Mouse (Mus musculus) lung, embryonic 14.5 days (tissue): ENCODE results near the gene Grik4. TPM values are rescaled to one million over a fixed set of nuclear protein-coding genes. Genes with fewer than 3 reads are reported as not detected.

Experiments used
- ATAC-seq: fragments of 200-750 bp; cut with Nextera tagmentation; 2 replicates; pipeline ENCODE4 v1.8.0; 2017; ENCODE audit warnings: mild to moderate bottlenecking, moderate TSS enrichment, moderate library complexity; ENCODE audit not compliant: insufficient read depth
- DNase-seq: peaks from one replicate; pipeline ENCODE4 v3.0.0-alpha.2; 2015
- H3K27ac ChIP-seq: fragments of 300-500 bp; sonication (generic); 2 replicates; pipeline ENCODE4 v1.5.1; 2014; ENCODE audit warnings: low read depth, mild to moderate bottlenecking, moderate library complexity
- H3K27me3 ChIP-seq: fragments of 300-500 bp; sonication (generic); 2 replicates; pipeline ENCODE4 v1.6.1; 2014; ENCODE audit warnings: low read length, control low read depth; ENCODE audit not compliant: insufficient read depth
- H3K36me3 ChIP-seq: fragments of 300-500 bp; sonication (generic); 2 replicates; pipeline ENCODE4 v1.6.1; 2014; ENCODE audit warnings: control low read depth; ENCODE audit not compliant: insufficient read depth
- H3K4me1 ChIP-seq: fragments of 300-500 bp; sonication (generic); 2 replicates; pipeline ENCODE4 v1.6.1; 2014; ENCODE audit warnings: antibody characterized with exemption, control low read depth; ENCODE audit not compliant: insufficient read depth
- H3K4me2 ChIP-seq: fragments of 300-500 bp; sonication (generic); 2 replicates; pipeline ENCODE4 v1.6.1; 2014; ENCODE audit warnings: mild to moderate bottlenecking
- H3K4me3 ChIP-seq: fragments of 300-500 bp; sonication (generic); 2 replicates; pipeline ENCODE4 v1.5.1; 2014; ENCODE audit warnings: low read depth, low read length
- H3K9ac ChIP-seq: fragments of 300-500 bp; sonication (generic); 2 replicates; pipeline ENCODE4 v1.6.1; 2014
- H3K9me3 ChIP-seq: fragments of 300-500 bp; sonication (generic); 2 replicates; pipeline ENCODE4 v1.6.1; 2016; ENCODE audit warnings: low read depth, low read length, control low read depth
- CTCF ChIP-seq: IDR thresholded peaks from 2 replicates; pipeline ENCODE4 v1.5.1; 2016; ENCODE audit warnings: antibody characterized with exemption, low read depth
- WGBS: fragments of 180-500 bp; shearing (Covaris S2); extraction: QIAGEN DNeasy Blood & Tissue Kit; methylation state at CpG from one replicate; pipeline ENCODE4 v1.1.7; 2014; 5-methylcytosine and 5-hydroxymethylcytosine counted together
- polyA plus RNA-seq: library from polyadenylated mRNA; unstranded; fragments of >200 nt; fragmentation: Nextera tagmentation; extraction: Ambion mirVana; gene quantifications from 2 replicates; pipeline ENCODE4 v1.2.1, GENCODE M21; 2014

Grik4 gene
- polyA plus RNA-seq, 1 experiment from 2014 or later = 2.2 TPM

DNA sequence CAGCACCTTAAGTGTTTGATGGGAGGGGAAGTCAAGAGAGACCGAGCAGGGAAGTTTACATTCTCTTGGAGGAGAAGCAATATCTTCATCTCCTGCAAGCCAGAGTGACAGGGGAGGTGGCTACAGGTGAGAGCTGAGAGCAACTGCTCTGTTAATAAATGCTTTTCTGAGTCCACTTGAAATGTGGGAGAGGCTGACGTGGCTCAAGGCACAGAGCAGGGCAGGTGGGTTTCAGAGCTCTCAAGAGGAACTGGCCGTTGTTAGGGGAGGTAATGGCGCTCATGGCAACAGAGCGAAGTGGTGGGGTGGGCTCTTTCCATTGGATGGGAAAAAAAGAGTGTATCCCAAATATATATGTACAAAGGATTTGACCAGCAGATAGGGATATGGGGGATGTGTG lies 242.6 kb downstream of the Grik4 start:
- Histone ChIP-seq H3K9me3 (no peaks in the 10 kb centered on the region), H3K4me2 (no peak overlapping the region), H3K27me3 (no peaks in the 10 kb centered on the region), H3K4me3 (no peak overlapping the region), H3K9ac (no peak overlapping the region), H3K4me1 (0 out of 2 replicates have a peak, but pooled peaks cover 5% of the 10 kb centered on the region), H3K27ac (peak overlapping the region; percentile 67; the same call in 1 of the 2 replicates), H3K36me3 (no peaks in the 10 kb centered on the region)
- DNase-seq (peak; percentile 65), ATAC-seq (peak; percentile 82)
- TF ChIP-seq CTCF = no peak
- WGBS = 55% methylated on average over 5 of the region's 5 CpGs

DNA sequence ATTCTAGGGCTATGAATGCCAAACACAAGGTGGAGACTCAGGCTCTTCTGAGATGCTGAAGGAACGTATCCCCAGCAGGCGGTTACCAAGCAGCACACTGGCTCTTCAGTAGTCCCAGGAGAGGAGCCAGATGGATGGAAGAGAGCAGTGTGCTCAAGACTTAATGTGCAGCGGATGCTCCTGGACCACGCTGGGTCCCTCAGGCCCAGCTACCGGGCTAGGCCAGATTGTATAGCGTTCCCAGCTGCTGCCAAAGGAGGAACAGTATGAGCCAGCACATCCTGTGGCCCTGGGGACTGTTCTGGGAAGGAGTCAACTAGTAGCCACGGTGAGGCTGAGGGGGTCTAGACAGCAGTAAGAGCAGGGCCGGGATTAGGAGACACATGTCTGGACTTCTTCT lies 251.3 kb downstream of the Grik4 start:
- Histone ChIP-seq H3K4me3 (no peak overlapping the region), H3K9me3 (no peaks in the 10 kb centered on the region), H3K4me2 (no peak overlapping the region), H3K4me1 (no peaks in the 10 kb centered on the region), H3K27ac (no peak overlapping the region), H3K9ac (no peak overlapping the region), H3K36me3 (no peaks in the 10 kb centered on the region), H3K27me3 (no peaks in the 10 kb centered on the region)
- 82% methylated on average over 8 of the region's 8 CpGs for WGBS
- ATAC-seq = no peak
- no peak for DNase-seq
- no peak for TF ChIP-seq CTCF

DNA sequence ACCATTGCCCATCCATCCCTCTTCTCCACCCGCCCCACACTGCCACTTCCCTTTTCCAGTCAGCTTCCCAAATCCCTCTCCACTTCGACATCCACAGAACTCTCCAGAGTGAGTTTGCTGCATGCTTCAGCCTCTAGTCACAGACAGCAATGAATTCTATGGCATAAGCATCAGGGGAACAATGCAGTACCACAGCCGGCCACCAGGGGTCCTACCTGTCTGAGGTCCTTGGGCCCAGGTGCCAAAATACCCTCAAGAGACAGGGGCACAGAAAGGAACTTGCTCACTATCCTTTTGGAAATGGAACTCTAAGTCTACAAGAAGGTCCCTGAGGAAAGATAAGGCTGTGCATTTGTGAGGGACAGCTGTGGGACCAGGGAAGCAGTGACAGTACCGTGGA lies 256.1 kb downstream of the Grik4 start:
- no peaks in the 10 kb centered on the region for H3K9me3 ChIP-seq
- H3K27me3 ChIP-seq = no peaks in the 10 kb centered on the region
- no peak overlapping the region for H3K27ac ChIP-seq
- no peaks in the 10 kb centered on the region for H3K4me1 ChIP-seq
- no peak for ATAC-seq
- H3K4me2 ChIP-seq = no peak overlapping the region
- H3K36me3 ChIP-seq = no peaks in the 10 kb centered on the region
- WGBS = 31% methylated on average over 4 of the region's 4 CpGs
- H3K4me3 ChIP-seq = no peak overlapping the region
- H3K9ac ChIP-seq = no peak overlapping the region
- TF ChIP-seq CTCF = peak; percentile 93
- DNase-seq = peak; percentile 81

GRCm38 (mm10) chr9:42686104-42686503 lies 258.2 kb downstream of the Grik4 start:
- no peaks in the 10 kb centered on the region for H3K9me3 ChIP-seq
- WGBS = 73% methylated on average over 5 of the region's 5 CpGs
- no peaks in the 10 kb centered on the region for H3K4me1 ChIP-seq
- H3K27ac ChIP-seq = no peak overlapping the region
- no peak overlapping the region for H3K4me3 ChIP-seq
- no peaks in the 10 kb centered on the region for H3K27me3 ChIP-seq
- DNase-seq (no peak), ATAC-seq (no peak)
- TF ChIP-seq CTCF = no peak
- H3K36me3 ChIP-seq = no peaks in the 10 kb centered on the region
- H3K4me2 ChIP-seq = no peak overlapping the region
- H3K9ac ChIP-seq = no peak overlapping the region

GRCm38 (mm10) chr9:42674017-42674412 lies 270.3 kb downstream of the Grik4 start:
- H3K27me3 ChIP-seq = no peaks in the 10 kb centered on the region
- no peak overlapping the region for H3K4me3 ChIP-seq
- no peak for TF ChIP-seq CTCF
- peak overlapping the region; percentile 88 for H3K27ac ChIP-seq
- ATAC-seq = no peak
- H3K4me2 ChIP-seq = no peak overlapping the region
- H3K36me3 ChIP-seq = no peaks in the 10 kb centered on the region
- DNase-seq = no peak
- H3K9ac ChIP-seq = no peak overlapping the region
- 50% methylated on average over 5 of the region's 5 CpGs for WGBS
- no peaks in the 10 kb centered on the region for H3K9me3 ChIP-seq
- no peaks in the 10 kb centered on the region; the same call in 1 of the 2 replicates for H3K4me1 ChIP-seq

DNA sequence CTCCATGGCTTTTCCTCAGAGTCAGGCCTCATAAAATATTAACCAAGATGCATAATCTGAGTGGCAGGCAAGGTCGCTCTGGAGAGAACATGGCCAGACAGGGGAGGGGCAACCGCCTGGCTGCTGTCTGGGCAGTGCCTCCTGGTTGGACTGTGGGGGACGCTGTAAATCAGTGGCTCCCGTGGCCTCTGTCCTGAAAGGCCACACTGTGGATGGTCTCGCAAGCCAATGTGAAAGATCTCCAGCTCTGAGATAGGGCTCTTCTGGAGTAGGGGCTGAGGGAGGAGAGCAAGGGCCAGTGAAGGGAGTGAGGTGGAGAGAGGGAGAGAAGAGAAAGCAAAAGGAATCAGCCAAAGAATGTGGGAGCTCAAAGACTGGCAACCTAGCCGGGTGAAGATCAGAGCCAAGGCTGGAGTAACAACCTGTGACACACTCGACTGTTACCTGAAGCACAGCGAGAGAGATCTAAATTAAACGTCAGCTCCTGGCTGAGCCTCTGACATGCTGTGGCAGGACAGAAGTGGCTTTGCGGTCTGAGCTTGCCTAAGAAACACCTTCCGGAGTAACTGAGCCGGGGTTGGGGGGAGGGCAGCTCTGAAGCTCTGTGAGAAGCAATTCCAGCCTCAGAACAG lies 270.8 kb downstream of the Grik4 start:
- peak; percentile 27 for DNase-seq
- H3K27ac ChIP-seq = peak overlapping the region; percentile 88
- no peak overlapping the region for H3K4me2 ChIP-seq
- no peak for TF ChIP-seq CTCF
- 34% methylated on average over 12 of the region's 12 CpGs for WGBS
- no peak overlapping the region for H3K9ac ChIP-seq
- no peaks in the 10 kb centered on the region for H3K36me3 ChIP-seq
- no peaks in the 10 kb centered on the region; the same call in 1 of the 2 replicates for H3K4me1 ChIP-seq
- no peak overlapping the region for H3K4me3 ChIP-seq
- no peaks in the 10 kb centered on the region for H3K27me3 ChIP-seq
- ATAC-seq = peak; percentile 58
- H3K9me3 ChIP-seq = no peaks in the 10 kb centered on the region

DNA sequence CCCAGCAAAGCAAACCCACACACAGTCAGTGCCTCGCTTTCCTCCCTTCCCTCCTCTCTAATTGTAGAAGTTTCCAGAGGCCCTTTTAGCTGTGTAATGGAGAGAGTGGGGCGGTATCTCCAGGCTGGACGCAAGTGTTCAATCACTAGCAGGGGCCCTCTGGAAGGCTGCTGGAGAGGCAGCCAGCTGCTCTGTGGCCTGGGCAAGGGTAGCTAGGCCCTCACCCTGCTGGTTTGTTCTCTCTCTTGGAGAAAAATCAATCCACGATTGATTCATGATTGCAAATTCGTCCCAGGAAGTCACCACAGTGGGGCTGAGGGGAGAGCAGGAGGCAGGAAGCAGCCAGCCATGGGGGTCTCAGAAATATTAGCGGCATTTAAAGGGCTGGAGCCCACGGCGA lies 271.3 kb downstream of the Grik4 start:
- H3K4me3 ChIP-seq = no peak overlapping the region
- no peak for TF ChIP-seq CTCF
- no peak overlapping the region for H3K4me2 ChIP-seq
- no peak overlapping the region for H3K9ac ChIP-seq
- 44% methylated on average over 8 of the region's 8 CpGs for WGBS
- no peaks in the 10 kb centered on the region for H3K9me3 ChIP-seq
- H3K27ac ChIP-seq = peak overlapping the region; percentile 88
- no peaks in the 10 kb centered on the region for H3K36me3 ChIP-seq
- no peaks in the 10 kb centered on the region; the same call in 1 of the 2 replicates for H3K4me1 ChIP-seq
- H3K27me3 ChIP-seq = no peaks in the 10 kb centered on the region
- DNase-seq = no peak
- no peak for ATAC-seq
